Mouse (Mus musculus) c-Kit-positive CD71-positive TER-119-negative erythroid progenitor cells, embryonic 14.5 days (primary cell): ENCODE measurements around the gene Dock11.

ENCODE experiments used
- DNase-seq: peaks from one replicate; pipeline ENCODE4 v3.0.0-alpha.2; 2013; ENCODE audit warnings: low read depth

The Dock11 gene

DNA sequence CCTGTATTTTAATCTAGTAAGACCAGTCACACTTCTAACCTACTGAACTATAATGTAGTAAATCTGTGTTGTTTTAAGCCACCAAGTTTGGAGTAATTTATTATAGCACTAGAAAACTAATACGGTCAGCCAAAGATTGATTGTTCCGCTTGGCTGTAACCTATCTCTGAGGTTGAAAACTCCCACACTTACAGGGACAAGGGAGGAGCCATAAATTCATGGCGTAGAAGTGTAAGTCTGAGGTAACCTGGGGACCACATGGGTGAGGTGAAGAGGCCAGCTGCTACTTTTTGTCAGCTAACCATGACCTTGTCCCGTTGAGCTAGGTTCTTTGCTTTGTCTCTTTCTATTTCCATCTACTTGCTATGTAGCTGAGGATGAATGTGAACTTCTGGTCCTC lies 61.5 kb downstream of the Dock11 start:
- no peak for DNase-seq

DNA sequence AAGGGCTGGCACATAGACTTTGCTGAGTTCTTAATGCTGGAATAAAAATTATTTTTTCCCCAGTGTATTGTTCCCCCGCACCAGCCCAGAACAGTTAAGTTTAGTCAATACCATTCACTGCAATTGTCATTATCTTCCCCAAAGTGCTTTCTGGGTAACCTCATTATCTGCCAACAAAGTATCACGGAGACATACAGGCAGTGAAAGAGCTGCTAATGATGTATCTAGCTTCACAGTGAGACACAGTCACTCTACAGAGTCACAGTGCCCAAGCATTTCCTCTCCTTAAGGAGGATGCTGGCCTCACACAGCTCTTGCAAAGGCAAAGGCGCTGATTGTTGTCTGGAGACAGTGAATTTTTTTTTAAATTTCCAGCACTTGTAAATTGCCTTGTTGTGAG lies 63.3 kb downstream of the Dock11 start:
- DNase-seq = no peak

DNA sequence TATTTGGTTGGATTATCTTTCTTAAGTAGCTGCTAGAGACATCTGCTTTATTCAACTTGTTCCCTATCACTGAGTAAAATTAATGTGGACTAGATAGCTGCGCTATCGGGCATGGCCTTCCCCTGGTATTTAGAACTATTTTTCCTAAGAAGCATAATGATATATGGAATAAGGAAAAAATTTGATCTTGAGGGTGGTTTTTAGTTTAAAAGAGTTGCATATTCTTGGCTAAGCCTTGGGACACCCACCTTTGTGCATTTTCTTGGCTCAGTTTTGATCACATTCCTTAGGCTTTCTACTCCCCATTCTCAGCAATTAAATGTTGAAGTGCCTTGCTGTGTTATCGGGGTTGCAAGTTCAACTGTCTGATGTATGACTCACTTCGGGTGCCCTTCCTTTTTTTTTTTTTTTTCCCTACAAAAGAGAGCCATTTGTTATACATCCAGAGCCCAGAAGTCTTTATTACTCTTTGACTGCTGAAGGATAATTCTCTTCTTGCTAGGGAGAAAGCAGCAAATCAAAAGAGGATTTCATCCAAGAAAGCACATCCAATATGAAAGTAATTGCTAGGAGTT lies 64.0 kb downstream of the Dock11 start:
- no peak for DNase-seq

DNA sequence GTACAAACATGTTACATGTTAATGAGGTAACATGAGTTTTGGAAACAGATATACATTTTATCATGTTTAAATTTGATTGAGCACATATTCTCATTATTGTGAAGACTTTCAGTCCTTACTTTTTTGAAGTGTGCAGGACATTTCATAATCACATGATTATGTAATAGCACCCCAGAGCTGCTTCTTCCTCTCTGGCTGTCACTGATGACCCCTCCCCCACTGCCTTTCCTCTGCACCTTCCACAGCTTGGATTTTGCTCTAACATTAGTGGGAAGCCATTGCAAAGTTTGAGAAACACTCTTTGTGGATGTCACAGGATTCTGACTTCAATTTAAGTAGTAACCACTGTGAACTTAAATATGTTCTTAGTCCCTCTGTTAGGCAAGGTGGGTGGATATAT lies 67.6 kb downstream of the Dock11 start:
- no peak for DNase-seq

DNA sequence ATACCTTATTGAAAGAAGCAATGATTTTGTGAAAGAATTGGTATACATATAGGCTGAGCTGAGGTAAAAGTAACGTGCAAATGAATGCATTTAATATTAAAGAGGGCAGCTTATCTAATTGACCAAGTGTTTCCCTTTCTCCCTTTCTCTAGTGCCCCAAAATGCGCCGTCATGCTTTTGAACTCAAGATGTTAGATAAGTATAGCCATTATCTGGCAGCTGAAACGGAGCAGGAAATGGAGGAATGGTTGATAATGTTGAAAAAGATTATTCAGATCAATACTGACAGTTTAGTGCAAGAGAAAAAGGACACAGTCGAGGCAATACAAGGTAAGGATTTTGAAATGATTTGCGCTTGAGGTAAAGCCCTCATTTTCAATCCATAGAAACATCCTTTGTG lies 74.5 kb downstream of the Dock11 start:
- no peak for DNase-seq

DNA sequence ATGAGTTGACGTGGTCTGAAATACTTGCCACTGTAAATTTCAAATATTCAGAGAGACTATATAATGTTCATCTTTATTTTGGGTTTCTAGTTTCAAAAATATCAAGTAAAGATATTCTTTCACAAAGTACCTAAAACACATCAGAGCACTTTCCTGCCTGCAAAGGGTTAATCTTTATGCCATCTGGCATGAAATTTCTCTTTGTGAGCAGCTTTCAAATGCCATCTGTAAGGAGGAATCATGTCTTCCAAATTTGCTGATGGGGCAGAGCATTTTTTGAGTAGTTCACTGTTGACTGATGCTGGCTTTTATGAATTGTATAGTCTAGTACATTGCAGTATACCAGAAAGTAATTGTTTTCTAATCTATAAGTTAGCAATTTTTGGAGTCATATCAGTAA lies 80.6 kb downstream of the Dock11 start:
- DNase-seq = no peak

DNA sequence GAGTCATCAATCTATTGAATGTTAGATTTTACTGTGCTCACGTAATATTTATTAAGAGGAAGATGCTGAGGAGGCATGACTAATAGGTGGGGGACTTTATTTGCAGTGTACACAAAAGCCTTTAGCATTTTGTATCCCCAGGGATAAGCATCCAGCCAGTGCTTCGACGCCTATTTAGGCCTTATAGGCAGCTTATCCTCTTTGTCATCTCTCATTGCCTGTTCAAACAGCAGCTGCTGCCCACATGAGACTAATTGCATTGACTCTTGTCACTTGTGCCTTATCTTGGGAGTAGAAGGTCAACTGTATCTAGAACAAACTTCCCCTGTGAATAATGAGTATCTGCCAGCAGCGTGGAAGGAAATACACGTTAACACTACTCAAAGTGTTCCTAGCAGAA lies 88.0 kb downstream of the Dock11 start:
- DNase-seq = no peak

DNA sequence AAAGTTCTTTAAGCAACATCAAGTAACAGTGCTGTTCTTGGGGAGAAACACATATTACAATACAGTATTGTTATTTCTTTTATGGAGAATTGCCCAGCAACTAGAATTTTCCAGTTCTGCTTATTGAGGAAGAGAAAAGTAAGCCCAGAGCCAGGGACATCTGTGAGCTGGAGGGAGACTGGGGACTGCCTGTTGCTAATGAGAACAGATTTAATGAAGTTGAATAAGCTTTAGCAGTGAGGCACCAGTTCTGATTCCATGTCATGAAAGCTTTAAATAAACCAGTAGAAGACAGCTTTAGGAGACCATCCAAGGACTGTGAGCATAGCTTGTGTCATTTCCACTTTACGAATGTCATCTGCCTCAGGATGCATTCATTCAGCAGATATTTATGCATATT lies 99.3 kb downstream of the Dock11 start:
- no peak for DNase-seq

DNA sequence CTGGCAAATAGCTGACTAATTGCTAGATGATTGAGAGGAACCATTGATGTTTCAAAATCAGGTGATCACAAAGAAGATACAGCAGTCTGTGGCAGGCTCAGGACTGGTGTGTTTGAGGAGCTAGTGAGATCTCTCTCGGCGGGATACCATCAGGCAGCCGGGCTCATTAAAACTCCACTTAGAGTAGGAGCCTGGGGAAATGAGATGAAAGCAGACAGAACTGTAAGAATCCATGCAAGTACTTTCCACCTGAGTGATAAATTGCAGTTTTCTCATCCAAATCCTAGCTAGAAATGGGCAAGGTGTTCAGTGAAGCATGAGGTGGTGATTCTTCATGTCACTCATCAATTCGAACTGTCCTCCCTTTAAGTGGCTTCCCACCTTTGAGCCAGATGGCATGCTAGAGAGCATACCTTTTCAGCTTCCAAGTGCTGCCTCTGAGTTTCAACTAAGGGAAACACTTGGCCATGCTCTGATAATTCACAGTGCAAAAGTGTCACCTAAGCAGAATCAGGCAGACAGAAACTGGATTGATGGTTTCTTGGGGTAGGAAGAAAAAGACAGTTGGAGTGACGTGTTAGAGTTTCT lies 102.0 kb downstream of the Dock11 start:
- DNase-seq = no peak

DNA sequence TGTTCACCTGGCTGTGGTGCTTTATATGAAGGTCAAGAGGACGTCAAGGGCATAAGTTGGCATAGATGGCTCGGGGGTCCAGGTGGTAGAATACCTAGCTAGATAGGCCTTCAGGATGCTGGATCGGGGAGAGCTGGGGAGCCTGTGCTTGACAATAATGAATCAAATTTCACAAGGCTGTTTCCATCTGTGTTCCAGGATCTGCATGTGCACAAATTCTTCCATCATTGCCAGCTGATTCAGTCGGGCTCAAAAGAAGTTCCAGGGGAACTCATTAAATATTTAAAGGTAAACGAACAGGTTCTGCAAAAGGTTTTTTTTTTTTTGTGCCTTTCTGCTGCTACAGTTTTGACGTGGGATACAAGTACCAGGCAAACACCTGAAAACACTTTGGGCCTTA lies 105.6 kb downstream of the Dock11 start:
- DNase-seq = no peak

DNA sequence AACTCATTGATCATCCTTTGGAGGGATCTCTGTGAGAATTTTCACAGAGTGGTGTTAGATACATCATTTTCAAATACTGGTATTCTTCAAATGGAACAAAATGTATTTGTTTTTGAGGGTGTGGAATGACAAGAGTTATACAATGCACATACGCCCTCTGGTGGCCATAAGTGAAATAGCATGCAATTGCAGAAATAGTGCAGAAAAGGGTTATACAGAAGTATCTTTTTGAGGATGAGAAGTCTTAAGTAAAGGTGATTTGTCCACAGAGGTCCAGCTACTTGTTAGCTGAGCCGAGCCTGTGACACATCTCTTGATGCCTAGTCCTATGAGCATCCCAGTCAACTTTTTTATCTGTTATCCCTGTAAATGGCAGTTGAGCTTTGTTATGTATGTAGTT lies 108.4 kb downstream of the Dock11 start:
- DNase-seq = no peak

DNA sequence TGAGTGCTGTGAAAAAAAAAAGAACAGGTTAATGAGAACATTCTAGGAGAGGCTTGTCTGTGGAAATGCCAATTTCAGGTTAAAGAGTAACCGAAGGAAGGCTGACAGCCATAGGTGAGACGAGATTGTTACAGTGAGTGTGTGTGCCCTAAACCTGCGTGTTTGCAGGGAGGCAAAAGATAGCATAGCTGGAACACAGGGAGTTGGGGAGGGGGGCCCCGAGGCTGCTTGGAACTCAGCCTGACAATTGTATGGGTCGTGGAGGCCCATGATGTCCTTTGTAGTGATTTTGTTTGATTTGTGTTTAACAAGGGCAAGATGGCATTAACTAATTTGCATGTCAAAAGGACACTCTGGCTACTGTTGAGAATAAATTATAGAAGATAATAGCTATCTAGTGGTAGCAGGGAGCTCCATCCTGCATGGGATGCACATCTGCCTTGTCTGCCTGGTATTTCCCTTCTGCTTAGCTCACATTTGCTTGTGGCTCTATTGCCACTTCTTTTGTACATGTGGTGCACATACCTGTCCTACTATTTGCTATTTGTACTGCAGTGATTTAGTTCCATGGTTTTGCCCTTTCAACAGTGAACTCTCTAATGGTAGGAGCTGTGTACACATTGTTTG lies 109.3 kb downstream of the Dock11 start:
- no peak for DNase-seq

DNA sequence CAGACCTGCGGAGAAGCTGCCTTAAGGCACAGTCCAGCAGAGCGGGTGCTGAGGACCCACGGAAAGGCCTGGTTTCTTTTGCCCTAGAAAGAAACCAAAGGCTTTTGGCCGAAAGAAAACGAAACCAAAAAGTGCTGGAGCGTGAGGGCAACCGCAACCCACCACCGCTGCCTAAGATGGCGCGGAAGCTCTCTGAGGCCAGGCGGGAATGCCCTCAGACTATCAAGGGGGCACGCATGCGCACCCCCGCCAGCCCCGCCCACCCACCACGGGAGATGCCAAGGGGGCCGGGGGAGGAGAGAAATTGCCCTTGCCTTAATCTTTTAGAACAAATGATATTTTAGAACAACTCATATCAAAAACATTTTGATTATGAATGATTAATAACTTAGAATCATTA lies 137.0 kb downstream of the Dock11 start:
- no peak for DNase-seq

DNA sequence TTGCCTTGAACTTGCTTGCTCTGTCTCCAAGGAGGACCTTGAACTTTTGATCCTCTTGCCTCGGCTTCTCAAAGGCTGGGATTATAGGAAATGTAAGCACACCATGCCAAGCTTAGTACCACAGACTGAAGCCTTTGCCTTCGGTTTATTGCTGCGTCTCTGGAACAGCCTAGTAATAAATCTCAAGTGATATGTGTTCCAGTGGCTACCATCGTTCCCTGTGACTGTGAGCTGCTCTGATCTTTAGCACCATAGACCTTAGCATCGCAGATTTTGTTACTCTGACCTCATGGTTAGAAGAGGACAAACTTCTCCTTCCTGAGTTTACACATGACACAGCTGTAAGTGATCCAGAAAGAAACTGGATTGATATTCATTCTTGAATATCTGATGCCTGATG lies 142.5 kb downstream of the Dock11 start:
- DNase-seq = no peak

DNA sequence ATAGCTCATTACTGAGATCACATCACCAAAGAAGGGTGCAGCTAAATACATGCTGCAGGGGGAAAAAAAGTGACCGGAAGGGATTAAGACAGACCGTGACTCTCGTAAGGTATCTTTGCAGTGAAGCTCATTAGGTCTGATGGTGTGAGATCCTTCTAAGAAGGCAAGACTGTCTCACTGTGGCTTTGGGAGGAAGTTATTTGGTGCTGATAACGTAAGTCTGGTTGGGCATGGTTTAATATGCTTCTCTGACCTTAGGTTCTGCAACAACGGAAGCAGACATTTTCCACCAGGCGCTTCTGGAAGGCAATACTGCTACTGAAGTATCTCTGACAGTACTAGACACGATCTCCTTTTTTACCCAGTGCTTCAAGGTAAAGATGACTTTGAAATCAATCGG lies 145.4 kb downstream of the Dock11 start:
- no peak for DNase-seq

DNA sequence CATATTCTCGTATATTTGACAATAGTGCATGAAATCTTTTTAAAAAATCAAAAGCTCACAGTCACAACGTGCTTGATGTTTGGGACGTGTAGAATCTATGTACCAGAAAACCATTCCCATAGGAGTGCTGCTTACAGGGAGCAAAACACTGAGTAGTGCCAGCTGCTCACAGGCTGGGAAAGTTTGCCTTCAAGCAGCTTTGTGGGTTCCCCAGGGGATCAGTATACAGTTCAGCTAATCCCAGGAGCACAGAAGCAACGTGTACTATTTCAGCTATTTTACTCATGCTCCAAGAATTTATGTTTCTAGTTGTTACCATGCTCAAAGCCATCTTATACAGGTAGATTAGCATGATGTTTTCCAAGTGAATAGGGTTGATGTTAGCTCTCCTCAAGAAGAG lies 157.1 kb downstream of the Dock11 start:
- no peak for DNase-seq

DNA sequence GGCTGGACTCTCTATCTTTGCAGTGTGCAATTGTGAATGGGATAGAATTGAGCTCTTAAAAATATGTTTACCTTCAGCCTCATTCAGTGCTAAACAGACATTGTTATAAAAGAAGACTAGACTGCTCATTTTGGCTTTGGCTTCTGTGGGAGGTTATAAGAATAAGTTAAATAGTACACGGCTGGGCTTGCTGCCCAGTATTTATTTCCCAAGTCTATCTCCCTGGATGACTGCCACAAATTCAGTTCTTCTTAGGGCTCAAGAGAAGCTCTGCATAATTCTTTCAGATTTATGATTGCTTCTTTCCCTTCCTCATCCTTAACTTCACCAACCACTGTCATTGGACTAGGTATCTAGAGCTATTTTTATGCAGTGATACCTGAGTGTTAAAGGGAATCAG lies 158.8 kb downstream of the Dock11 start:
- DNase-seq = no peak

DNA sequence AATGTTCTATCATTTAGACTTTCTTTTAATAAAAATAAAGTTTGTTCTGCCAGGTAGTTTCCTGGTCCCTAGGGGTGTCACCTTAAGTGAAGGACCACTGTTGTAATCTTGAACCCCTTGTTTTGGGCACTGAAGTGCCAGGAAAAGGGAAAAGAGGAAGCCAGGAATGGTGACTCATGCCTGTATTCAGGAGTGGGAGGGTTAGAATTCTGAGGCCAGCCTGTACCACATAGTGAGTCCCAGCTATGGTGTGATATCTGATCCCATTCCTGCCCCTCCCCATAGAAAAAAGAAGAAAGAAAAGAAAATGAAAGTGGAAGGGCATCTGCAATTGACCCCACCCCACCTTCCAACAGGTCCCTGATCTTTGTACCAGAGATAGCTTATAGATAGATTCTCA lies 161.7 kb downstream of the Dock11 start:
- no peak for DNase-seq

DNA sequence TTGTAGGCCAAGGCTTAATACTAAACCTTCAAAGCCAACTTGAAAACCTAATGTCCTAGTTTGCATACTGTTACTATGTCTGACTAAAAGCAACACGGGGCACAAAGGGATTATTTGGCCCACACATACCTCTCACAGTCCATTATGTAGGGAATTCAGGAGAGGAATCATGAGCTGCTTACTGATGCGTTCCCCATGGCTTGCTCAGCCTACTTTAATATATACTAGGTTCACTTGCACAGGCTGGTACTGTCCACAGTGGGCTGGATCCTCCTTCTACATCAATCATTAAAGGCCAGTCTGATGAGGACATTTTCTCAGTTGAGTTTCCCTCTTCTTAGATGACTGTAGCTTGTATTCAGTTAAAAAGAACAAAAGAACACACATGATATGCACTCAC lies 185.4 kb downstream of the Dock11 start:
- no peak for DNase-seq

DNA sequence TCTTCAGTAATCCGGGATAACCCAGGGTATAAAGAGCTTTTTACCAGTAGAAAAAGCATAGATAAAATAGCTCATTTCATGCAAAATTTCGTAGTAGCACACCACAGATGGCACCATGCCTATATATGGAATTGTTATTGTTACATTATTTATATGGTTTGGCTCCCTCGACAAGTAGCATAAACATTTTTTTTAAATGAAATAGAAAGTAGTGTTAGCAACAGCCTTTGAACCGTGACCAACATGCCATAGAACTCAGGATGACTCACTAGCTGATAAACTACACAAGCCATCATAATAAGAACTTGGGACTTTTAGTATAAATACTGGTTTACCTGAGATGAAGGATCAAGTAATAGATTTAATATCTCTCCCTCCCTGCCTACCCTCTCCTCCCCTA lies 188.5 kb downstream of the Dock11 start:
- DNase-seq = no peak

DNA sequence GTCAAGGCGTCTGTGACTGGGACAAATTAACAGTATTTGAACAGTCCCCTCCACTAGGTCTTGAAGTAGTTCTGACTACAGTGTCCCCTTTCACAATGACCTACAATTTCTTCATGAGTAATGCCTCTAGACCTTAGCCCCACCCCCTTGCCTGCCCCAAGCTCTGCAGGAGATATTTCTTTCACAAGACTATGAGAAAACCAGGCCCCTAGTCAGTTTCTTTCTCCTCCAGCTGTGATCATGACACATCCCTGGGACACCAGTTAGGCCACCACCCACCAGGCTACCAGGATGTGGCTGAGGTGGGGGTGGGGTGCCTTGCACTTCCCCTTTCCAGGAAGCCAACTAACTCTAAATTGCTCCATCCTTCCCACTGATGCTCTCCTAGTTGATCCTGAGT lies 194.3 kb downstream of the Dock11 start:
- DNase-seq = no peak

DNA sequence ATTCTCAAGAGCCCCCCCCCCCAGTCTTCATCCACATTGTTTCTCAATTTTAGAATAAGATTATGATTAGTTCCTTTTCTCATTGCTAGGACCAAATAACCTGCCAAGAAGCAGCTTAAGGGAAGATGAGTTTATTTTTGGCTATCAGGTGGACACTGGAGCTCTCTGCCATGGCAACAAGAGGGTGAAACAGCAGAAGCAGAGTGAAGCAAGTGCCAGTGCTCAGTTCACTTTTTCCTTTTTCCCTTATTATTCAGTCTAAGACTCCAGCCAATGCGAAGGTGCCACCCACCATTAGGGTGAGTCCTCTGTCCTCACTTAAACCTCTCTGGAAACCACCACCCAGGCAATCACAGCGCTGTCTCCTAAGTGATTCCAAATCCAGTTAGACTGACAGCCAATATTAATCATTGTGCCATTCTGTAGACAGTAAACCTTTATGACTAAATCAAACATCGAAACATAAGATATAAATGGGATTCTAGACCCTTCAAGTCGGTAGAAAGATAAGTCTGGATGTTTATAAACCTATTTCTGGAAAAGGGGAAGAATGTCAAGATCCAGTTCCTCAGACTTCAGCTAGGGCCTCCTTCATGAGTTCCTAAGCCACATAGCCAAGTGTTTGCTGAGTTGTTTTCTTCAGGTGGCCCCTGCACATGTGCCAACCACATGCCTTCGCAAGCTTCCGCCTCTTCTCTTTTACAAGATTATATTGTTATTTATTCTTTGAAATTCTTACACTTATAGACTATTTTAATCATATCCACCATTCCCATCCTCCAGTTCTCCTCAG lies 200.0 kb downstream of the Dock11 start:
- no peak for DNase-seq

DNA sequence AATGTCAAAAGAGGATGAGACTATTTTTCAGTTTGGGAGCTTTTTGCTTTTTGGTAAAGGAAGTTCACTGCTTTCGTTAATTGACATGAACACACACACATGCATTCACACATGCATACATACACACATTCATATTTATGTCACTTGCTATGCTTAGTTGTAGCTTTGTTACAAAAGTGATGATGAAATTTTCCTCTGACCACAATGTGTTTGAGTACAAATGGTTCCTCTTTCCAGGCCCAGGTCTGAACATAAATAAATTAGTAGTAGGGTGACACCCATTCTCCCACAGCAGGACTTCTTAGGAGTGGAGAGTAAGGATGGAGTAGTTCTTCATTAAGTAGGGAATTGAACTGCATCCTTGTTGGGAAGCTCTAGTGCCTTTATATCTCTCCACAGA lies 212.3 kb downstream of the Dock11 start:
- DNase-seq = no peak
